Mouse (Mus musculus): ENCODE measurements around the gene Col26a1. TPM values are rescaled to one million over a fixed set of nuclear protein-coding genes. Genes with fewer than 3 reads are reported as not detected.

Col26a1 gene
- total RNA-seq, 1 experiment from 2014 or later = not detected

DNA sequence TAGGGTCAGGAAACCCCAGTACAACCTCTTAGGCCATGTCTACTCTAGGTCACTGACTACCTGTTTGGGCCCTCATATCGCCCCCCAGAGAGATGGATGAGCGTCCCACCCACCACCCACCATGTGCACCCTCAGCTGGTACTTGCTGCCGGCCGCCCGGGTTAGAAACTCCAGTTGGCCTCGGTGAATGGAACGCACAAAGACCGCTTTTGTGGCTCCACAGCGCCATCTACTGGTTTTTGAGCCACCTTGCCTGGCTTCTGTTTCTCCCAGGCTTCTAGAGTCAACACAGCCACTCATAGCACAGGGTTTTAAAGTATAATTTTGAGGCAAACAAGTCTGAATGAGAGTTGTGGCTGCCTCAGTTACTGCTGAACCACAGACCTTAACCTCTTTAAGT, 176.2 kb downstream of the Col26a1 start:
- ATAC-seq (replicated peaks; ENCODE audit: insufficient number of reproducible peaks, low FRiP score, low TSS enrichment, poor library complexity, severe bottlenecking) = no peak

DNA sequence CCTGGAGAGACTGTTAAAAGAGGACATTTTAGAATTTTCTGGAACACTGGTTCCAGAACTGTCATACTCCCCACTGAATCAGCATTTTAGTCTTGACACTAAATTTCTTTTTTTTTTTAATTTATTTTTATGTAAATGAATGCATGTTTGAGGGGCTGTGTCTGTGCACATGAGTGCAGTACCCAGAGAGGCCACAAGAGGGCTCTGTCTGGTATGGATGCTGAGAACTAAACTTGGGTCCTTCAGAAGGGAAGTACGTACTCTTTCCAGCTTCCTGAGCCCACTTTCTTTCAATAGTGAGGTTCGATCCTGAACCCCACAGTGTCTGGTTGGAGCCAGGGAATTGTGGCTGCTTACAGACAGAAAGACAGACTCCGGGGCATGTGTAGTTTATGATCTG, 177.5 kb downstream of the Col26a1 start:
- ATAC-seq (replicated peaks; ENCODE audit: insufficient number of reproducible peaks, low FRiP score, low TSS enrichment, poor library complexity, severe bottlenecking) = no peak

DNA sequence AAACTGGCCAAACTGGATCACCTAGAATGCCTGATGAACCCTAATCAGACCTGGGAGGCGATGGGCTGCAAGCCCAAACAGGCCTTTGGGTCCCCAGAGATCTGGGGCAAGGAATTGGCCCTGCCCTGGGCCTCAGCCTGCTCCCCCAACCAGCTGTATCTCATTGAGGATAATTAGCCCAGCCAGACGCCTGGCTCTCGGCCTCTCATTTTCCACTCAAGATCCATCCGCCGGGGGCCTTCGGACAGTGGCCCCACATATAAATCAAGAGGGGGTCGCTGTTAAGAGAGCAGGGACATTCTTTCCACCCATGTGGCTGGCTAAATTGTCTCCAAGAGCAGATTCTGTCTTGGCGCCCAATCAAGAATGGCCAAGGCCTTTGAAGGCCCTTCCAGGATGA, 178.9 kb downstream of the Col26a1 start:
- ATAC-seq (replicated peaks; ENCODE audit: insufficient number of reproducible peaks, low FRiP score, low TSS enrichment, poor library complexity, severe bottlenecking) = no peak

DNA sequence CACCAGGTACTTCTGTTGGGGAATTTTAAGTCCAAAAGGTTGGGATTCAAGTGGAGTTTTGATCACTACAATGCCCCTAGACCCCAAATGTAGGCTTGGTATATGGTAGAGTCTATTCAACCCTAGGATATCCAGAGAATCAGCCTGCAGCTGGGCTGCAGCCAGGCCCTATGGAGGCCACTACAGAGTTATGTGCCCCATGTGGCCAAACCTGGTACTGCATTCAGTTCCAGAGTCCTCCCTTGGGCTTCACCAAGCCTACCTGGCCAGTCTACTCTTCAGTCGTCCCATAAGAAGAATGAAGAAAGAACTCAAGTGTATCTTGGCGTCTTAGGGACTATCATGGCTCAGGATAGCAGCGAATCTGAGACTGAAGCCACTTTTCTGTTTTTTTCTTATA, 179.3 kb downstream of the Col26a1 start:
- ATAC-seq (replicated peaks; ENCODE audit: insufficient number of reproducible peaks, low FRiP score, low TSS enrichment, poor library complexity, severe bottlenecking) = peak; percentile 74

DNA sequence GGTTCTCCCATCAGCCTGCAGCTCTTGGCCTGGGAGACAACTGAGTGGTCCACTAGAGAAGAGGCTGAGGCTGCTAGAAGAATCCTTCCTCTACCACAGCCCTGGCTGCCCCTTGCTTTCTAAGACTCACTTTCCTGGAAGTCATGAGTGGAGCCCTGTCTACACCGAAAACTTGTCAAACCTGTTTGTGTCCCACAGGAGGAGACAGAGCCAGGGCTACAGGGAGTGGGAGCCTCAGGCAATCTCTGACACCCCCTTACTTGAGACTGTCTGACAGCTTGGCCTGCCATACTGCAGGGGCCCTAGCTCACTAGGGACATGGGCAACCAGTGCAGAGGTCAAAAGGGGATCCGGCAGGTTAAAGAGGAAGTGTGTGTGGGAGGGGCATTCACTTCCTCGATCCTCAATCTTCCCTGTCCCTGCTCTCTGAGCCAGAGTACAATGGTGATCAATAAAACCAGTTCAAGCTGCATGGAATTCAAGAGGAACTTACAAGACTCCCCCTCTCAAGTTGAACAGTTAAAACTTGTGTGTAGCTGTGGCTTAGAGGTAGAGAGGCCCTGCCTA, 180.8 kb downstream of the Col26a1 start:
- no peak for ATAC-seq (replicated peaks; ENCODE audit: insufficient number of reproducible peaks, low FRiP score, low TSS enrichment, poor library complexity, severe bottlenecking)

DNA sequence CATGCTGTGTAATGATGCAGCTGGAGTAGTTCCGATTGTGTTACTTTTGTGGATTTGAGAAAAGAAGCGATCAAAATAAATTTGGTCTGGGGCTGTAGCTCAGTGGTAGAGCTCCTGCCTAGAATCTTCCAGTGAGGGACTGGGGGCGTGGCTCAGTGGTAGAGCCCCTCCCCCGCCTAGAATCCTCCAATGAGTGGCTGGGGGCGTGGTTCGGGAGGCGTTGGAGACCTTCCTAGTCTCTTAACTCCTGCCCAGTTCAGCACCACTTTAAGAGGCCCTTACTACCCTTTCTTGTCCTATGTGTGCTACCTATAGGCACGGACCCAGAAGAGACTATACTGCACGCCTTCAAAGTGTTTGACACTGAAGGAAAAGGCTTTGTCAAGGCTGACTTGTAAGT, 185.4 kb downstream of the Col26a1 start:
- no peak for ATAC-seq (replicated peaks; ENCODE audit: insufficient number of reproducible peaks, low FRiP score, low TSS enrichment, poor library complexity, severe bottlenecking)

DNA sequence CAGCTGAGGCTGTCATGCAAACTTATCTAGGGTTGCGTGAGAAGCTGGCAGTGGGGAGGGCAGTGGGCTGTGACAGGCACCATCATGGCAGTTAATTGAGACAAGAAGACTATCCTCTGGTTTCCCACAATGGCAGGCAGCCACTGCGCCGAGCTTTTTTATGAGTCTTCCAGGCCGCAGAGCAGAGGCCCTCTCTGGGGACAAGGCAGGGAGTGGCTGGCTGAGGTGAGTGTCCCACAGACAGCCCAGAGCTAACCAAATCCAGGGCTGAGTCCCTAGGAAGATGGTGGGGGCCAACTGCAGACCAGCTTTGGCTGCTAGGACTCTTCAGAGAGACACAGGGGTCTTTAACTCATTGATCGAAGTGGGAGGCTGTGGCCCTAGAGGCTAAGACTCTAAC, 186.5 kb downstream of the Col26a1 start:
- ATAC-seq (replicated peaks; ENCODE audit: insufficient number of reproducible peaks, low FRiP score, low TSS enrichment, poor library complexity, severe bottlenecking) = no peak

DNA sequence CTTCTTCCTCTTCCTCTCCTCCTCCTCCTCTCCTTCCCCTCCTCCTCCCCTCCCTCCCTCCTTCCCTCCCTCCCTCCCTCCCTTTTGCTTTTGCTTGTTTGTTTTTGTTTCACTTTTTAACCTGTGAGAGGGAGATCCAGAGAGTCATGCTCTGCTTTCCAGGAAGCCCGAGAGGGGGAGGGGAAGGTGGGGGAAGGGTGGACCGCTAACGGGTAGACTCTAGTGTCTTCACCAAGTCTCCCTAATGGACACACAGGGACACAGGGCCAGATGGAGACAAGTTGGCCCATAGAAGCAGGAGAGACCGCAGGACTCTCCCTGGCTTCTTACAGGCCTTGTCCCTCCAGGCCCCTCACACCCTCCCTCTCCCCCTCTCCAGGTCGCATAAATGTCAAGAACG, 188.0 kb downstream of the Col26a1 start:
- no peak for ATAC-seq (replicated peaks; ENCODE audit: insufficient number of reproducible peaks, low FRiP score, low TSS enrichment, poor library complexity, severe bottlenecking)

DNA sequence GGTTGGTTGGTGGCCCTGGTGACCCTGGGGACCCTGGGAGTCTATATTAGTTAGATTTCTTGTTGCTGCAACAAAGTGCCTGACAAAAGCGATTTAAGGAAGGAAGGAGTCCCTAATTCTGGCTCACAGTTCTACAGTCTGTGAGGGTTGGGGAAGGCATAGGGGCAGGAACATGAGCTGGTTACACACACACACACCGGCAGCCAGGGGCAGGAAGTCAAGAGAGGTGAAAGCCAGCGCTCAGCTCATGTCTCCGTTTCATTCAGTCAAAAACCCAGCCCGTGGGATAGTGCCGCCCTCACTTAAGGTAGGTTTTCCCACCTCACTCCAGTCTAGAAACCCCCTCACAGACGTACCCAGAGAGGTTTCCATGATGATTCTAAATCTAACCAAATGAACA, 189.6 kb downstream of the Col26a1 start:
- ATAC-seq (replicated peaks; ENCODE audit: insufficient number of reproducible peaks, low FRiP score, low TSS enrichment, poor library complexity, severe bottlenecking) = no peak

DNA sequence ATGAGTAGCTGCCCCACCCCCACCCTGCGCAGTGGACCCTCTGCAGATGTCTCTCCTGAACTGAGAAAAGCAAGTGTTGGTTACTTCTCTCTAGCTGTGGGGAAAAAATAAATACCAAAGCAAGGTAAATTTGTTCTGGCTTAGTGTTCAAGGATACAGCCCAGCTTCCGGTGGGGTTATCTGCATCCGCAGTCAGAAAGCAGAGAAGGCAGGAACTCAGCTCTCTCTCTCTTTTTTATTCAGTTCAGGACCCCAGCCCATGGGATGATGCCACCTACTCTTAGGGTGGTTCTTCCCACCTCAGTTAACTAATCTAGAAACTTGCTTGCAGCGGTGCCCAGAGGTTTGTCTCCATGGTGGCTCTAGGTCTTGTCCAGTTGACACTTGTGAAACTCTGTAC, 190.2 kb downstream of the Col26a1 start, which contains the start of gene Myl10:
Gene Myl10, plus strand, starts transcription at position 363 of the 400 bp plus-strand sequence.
- no peak for ATAC-seq (replicated peaks; ENCODE audit: insufficient number of reproducible peaks, low FRiP score, low TSS enrichment, poor library complexity, severe bottlenecking)

Other genes with a start within 250 kb of the Col26a1 start
- not detected in 3 replicates for gene Myl10, start 190.1 kb downstream of the Col26a1 start, total RNA-seq (2017)
- 2.3 to 8.5 TPM (median 3.4 TPM) in 3 replicates for gene Ift22, start 24.9 kb upstream of the Col26a1 start, total RNA-seq (2017)
- 159 to 216 TPM (median 206 TPM) in 3 replicates for gene Fis1, start 70.1 kb upstream of the Col26a1 start, total RNA-seq (2017)
- gene Cldn15, start 83.4 kb upstream of the Col26a1 start, total RNA-seq (2017) = 1.7 to 5.1 TPM (median 1.8 TPM) in 3 replicates
- 193 to 207 TPM (median 205 TPM) in 3 replicates for gene Plod3, start 103.8 kb upstream of the Col26a1 start, total RNA-seq (2017)
- gene Znhit1, start 104.8 kb upstream of the Col26a1 start, total RNA-seq (2017) = 21.8 to 58.2 TPM (median 38.8 TPM) in 3 replicates
- not detected in 3 replicates for gene Vgf, start 143.2 kb upstream of the Col26a1 start, total RNA-seq (2017)
- gene Ap1s1, start 162.9 kb upstream of the Col26a1 start, total RNA-seq (2017) = 11.6 to 30.8 TPM (median 18.7 TPM) in 3 replicates
- not detected in 3 replicates for gene Serpine1, start 189.1 kb upstream of the Col26a1 start, total RNA-seq (2017)
- 36.1 to 76.1 TPM (median 37.9 TPM) in 3 replicates for gene Trim56, start 233.0 kb upstream of the Col26a1 start, total RNA-seq (2017)

Data from monocyte, adult 5-6 weeks (primary cell).